21 mouse cellular contexts compared by ENCODE assay signal in the genomic region with DNA sequence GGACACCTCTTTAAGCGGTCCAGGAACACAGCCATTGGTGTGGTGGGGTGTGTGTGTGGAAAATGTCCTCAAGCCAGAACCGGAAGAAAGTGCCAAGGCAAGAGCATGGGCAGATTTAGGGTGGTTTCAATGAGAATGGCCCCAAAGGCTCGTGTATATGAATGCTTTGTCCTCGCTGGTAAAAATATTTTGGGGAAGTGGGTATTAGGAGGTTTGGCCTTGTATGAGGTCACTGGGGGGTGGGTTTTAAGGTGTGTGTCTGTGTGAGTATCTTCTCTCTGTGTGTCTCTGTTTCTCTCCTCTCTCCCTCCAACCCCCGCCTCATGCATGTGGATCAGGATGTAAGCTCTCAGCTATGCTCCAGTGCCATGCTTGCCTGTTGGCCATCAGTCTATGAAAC.
A peak's percentile ranks its signal among the peaks of the same experiment; 100 is the strongest.
DNase-seq lines count a peak whose midpoint lies in the region; ATAC-seq and TF ChIP-seq lines count a peak whose summit lies in the region.
"Had no signal": no experiment of that assay in that cellular context is flagged by ENCODE, and none has a peak within 500 bp of the region (broad histone marks: within the 10 kb centered on the region; RNA-seq: fewer than 3 reads in every experiment).

No protein-coding gene starts in this region.

- H3K4me1 ChIP-seq in CH12.LX (ENCODE audit: control insufficient read depth in 1 of 2, insufficient read depth in 2 of 2) = peaks cover 17 to 24% of the 10 kb centered on the region in 2 experiments
- H3K4me1 ChIP-seq: embryonic facial prominence, embryonic 10.5 days; embryonic facial prominence, embryonic 12.5 days; forebrain, embryonic 13.5 days; forebrain, embryonic 15.5 days had no signal

- no peak overlapping the region for H3K9ac ChIP-seq in CH12.LX (ENCODE audit: insufficient read depth, low read depth)
- H3K9ac ChIP-seq: embryonic facial prominence, embryonic 12.5 days; forebrain, embryonic 13.5 days; forebrain, embryonic 15.5 days; forebrain, postnatal 0 days had no signal

- TF ChIP-seq EP300 in CH12.LX (IDR thresholded peaks at IDR 0.05; ENCODE audit: low read length) = no peak

- DNase-seq in A20 (ENCODE audit: low read depth, low spot score) = peak; percentile 42
- peak; percentile 32 for DNase-seq in CH12.LX (ENCODE audit: extremely low read depth)
- DNase-seq in gastrocnemius, adult 18-20 months (ENCODE audit: low spot score) = no peak
- DNase-seq in adipocyte (ENCODE audit: low spot score) = no peak
- no peak for DNase-seq in cerebellum, postnatal 14 days
- DNase-seq: adrenal gland, adult 8-10 months; adrenal gland, postnatal 14 days; adrenal gland, postnatal 36 days; B cell, adult 2 months; cerebellum, adult 11-12 months; cerebellum, adult 2 months; cerebellum, adult 9-10 months; cerebellum, postnatal 10 days; cerebellum, postnatal 36 days; forebrain, postnatal 0 days had no signal

- ATAC-seq in granulocyte monocyte progenitor cell, adult 5-6 weeks (replicated peaks; ENCODE audit: poor library complexity, severe bottlenecking) = peak; percentile 73
- ATAC-seq: CD4-positive, CD25-positive, alpha-beta regulatory T cell, adult 4 months; forebrain, embryonic 13.5 days; forebrain, embryonic 15.5 days; forebrain, postnatal 0 days had no signal

- H3K36me3 ChIP-seq in CH12.LX (replicated peaks in 1 of 2; ENCODE audit: control insufficient read depth in 1 of 2, insufficient read depth in 1 of 2, low read length in 1 of 2) = no peaks in the 10 kb centered on the region
- H3K36me3 ChIP-seq: embryonic facial prominence, embryonic 10.5 days; embryonic facial prominence, embryonic 12.5 days; forebrain, embryonic 15.5 days had no signal

- H3K4me2 ChIP-seq in CH12.LX (ENCODE audit: insufficient read depth, low read depth, poor library complexity, severe bottlenecking) = peak overlapping the region; percentile 16; the same call in 1 of the 2 replicates
- H3K4me2 ChIP-seq: embryonic facial prominence, embryonic 12.5 days; forebrain, embryonic 13.5 days; forebrain, embryonic 15.5 days had no signal

- in situ Hi-C loops in CH12.LX (cut with MboI; ENCODE audit: low pct_ligation_motif_present, low pct_unique_long_range_greater_than_20kb, low sequenced_read_pairs) = loop anchor here (5.0 kb wide), 1 partner anchor 253 kb away; no protein-coding TSS in a partner anchor

- peaks cover 2% of the 10 kb centered on the region for H3K9me3 ChIP-seq in CH12.LX (replicated peaks; ENCODE audit: low read length)
- H3K9me3 ChIP-seq: embryonic facial prominence, embryonic 10.5 days; embryonic facial prominence, embryonic 12.5 days; forebrain, embryonic 13.5 days; forebrain, embryonic 15.5 days had no signal

- no peak for TF ChIP-seq CTCF in CH12.LX (conservative IDR thresholded peaks at IDR 0.05 in 1 of 2, IDR thresholded peaks at IDR 0.05 in 1 of 2; ENCODE audit: low read depth in 2 of 2, low read length in 2 of 2)

- peak overlapping the region; percentile 8; the same call in 1 of the 2 replicates for H3K27ac ChIP-seq in CH12.LX (ENCODE audit: insufficient read depth, low read depth)
- H3K27ac ChIP-seq: embryonic facial prominence, embryonic 10.5 days; embryonic facial prominence, embryonic 12.5 days; forebrain, embryonic 13.5 days; forebrain, embryonic 15.5 days had no signal

- no peak for TF ChIP-seq RAD21 in CH12.LX (IDR thresholded peaks at IDR 0.05; ENCODE audit: low read depth, low read length)

- H3K79me2 ChIP-seq in CH12.LX (replicated peaks; ENCODE audit: control insufficient read depth, extremely low read depth, insufficient read depth, poor library complexity, severe bottlenecking) = no peaks in the 10 kb centered on the region

- no peak for TF ChIP-seq POLR2A in CH12.LX (IDR thresholded peaks at IDR 0.05; ENCODE audit: low read depth, low read length)

- no peak overlapping the region for H3K4me3 ChIP-seq in CH12.LX (replicated peaks in 1 of 3; ENCODE audit: low read depth in 2 of 3, low read length in 2 of 3, poor library complexity in 1 of 3)
- H3K4me3 ChIP-seq: embryonic facial prominence, embryonic 10.5 days; embryonic facial prominence, embryonic 12.5 days; forebrain, embryonic 13.5 days; forebrain, embryonic 15.5 days had no signal

- H3K27me3 ChIP-seq in CH12.LX (replicated peaks) = no peaks in the 10 kb centered on the region
- H3K27me3 ChIP-seq: embryonic facial prominence, embryonic 12.5 days; forebrain, embryonic 13.5 days; forebrain, embryonic 15.5 days had no signal

- dilution Hi-C loops in CH12.LX (cut with MboI; ENCODE audit: extremely low pct_ligation_motif_present, extremely low pct_unique_long_range_greater_than_20kb, low sequenced_read_pairs) = no loop called here

TF ChIP-seq in CH12.LX, 34 proteins besides CTCF, POLR2A, EP300 and RAD21:
- TF ChIP-seq USF2 (conservative IDR thresholded peaks at IDR 0.05; ENCODE audit: low read depth, low read length) (no peak), UBTF (IDR thresholded peaks at IDR 0.05; ENCODE audit: low read depth, low read length) (no peak), BHLHE40 (IDR thresholded peaks at IDR 0.05; ENCODE audit: low read depth, low read length) (no peak), USF1 (IDR thresholded peaks at IDR 0.05; ENCODE audit: low read depth, low read length) (no peak), MAX (IDR thresholded peaks at IDR 0.05; ENCODE audit: low read length) (no peak), PAX5 (IDR thresholded peaks at IDR 0.05; ENCODE audit: low read length) (no peak), KAT2A (IDR thresholded peaks at IDR 0.05; ENCODE audit: insufficient replicate concordance, low read length) (no peak), SMC3 (IDR thresholded peaks at IDR 0.05; ENCODE audit: low read depth, low read length) (no peak), NRF1 (IDR thresholded peaks at IDR 0.05; ENCODE audit: low read depth, low read length) (no peak), JUND (conservative IDR thresholded peaks at IDR 0.05; ENCODE audit: low read depth, low read length) (no peak), ZNF384 (IDR thresholded peaks at IDR 0.05; ENCODE audit: low read depth, low read length) (no peak), MAZ (IDR thresholded peaks at IDR 0.05; ENCODE audit: low read depth, low read length) (no peak), ZC3H11A (IDR thresholded peaks at IDR 0.05; ENCODE audit: low read depth, low read length) (no peak), RCOR1 (conservative IDR thresholded peaks at IDR 0.05; ENCODE audit: low read depth, low read length) (no peak), CHD1 (IDR thresholded peaks at IDR 0.05; ENCODE audit: low read depth, low read length) (no peak), TCF12 (IDR thresholded peaks at IDR 0.05; ENCODE audit: low read depth, low read length) (no peak), NELFE (IDR thresholded peaks at IDR 0.05; ENCODE audit: low read depth, low read length) (no peak), TBP (conservative IDR thresholded peaks at IDR 0.05; ENCODE audit: low read depth, low read length) (no peak)

Comparison
In these comparisons a context has a peak if more than half of its experiments do, and no peak if none do; other contexts are left out.
1. DNase-seq: peak in A20 (single experiment) and CH12.LX (single experiment); none in gastrocnemius, adult 18-20 months (single experiment), adipocyte (single experiment) and cerebellum, postnatal 14 days (0 of 2).